Mouse (Mus musculus) thymus, adult 2 months (tissue): Measurements from ENCODE around the gene Col23a1.

ENCODE experiments used
- CTCF ChIP-seq: fragments of 200-500 bp; IDR thresholded peaks from 2 replicates; pipeline ENCODE4 v1.5.1; 2012; ENCODE audit warnings: mild to moderate bottlenecking, control low read depth, low read length, moderate library complexity, borderline replicate concordance; ENCODE audit not compliant: control insufficient read depth, poor library complexity, insufficient read depth; ENCODE audit errors: extremely low read depth
- POLR2A ChIP-seq: fragments of 200-500 bp; IDR thresholded peaks from 2 replicates; pipeline ENCODE4 v1.6.1; 2012; ENCODE audit warnings: mild to moderate bottlenecking, low read length, control low read depth, moderate library complexity; ENCODE audit not compliant: control insufficient read depth, poor library complexity, insufficient read depth; ENCODE audit errors: extremely low read depth

- TF ChIP-seq CTCF = no peak
- TF ChIP-seq POLR2A = no peak
Observed at GRCm38 (mm10) chr11:51533128-51533533, 243.4 kb downstream of the Col23a1 start.
